Mouse (Mus musculus) left cerebral cortex, adult 11 months (tissue): Measurements from ENCODE around the gene Gm10295.
A peak's percentile ranks its signal among the peaks of the same experiment; 100 is the strongest.

ENCODE experiments used
- DNase-seq: peaks from one replicate; pipeline ENCODE4 v3.0.0; 2022; ENCODE audit warnings: low spot score

The Gm10295 gene

GRCm38 (mm10) chr7:71351364-71351763 is at the start of gene Gm10295:
TSS of gene Gm10295 (minus strand) at chr7:71351485.
- no peak for DNase-seq

GRCm38 (mm10) chr7:71401032-71401431 is 49.7 kb upstream of the Gm10295 start:
- DNase-seq = no peak

- no peak for DNase-seq
Observed at GRCm38 (mm10) chr7:71399891-71400632, 48.8 kb upstream of the Gm10295 start.

GRCm38 (mm10) chr7:71398959-71399756 is 47.9 kb upstream of the Gm10295 start:
- no peak for DNase-seq

GRCm38 (mm10) chr7:71398389-71398788 is 47.1 kb upstream of the Gm10295 start:
- no peak for DNase-seq

- no peak for DNase-seq
Observed at GRCm38 (mm10) chr7:71392795-71393341, 41.6 kb upstream of the Gm10295 start.

GRCm38 (mm10) chr7:71391333-71391732 is 40.0 kb upstream of the Gm10295 start:
- no peak for DNase-seq

- no peak for DNase-seq
Observed at GRCm38 (mm10) chr7:71390291-71390690, 39.0 kb upstream of the Gm10295 start.

GRCm38 (mm10) chr7:71386050-71386449 is 34.8 kb upstream of the Gm10295 start:
- DNase-seq = no peak

- no peak for DNase-seq
Observed at GRCm38 (mm10) chr7:71384921-71385320, 33.6 kb upstream of the Gm10295 start.

GRCm38 (mm10) chr7:71383341-71384130 is 32.3 kb upstream of the Gm10295 start:
- peak; percentile 3 for DNase-seq

- DNase-seq = no peak
Observed at GRCm38 (mm10) chr7:71379826-71380825, 28.8 kb upstream of the Gm10295 start.

GRCm38 (mm10) chr7:71378812-71379760 is 27.8 kb upstream of the Gm10295 start:
- DNase-seq = peak; percentile 13

- DNase-seq = no peak
Observed at GRCm38 (mm10) chr7:71377983-71378382, 26.7 kb upstream of the Gm10295 start.

- no peak for DNase-seq
Observed at GRCm38 (mm10) chr7:71374059-71374458, 22.8 kb upstream of the Gm10295 start.

GRCm38 (mm10) chr7:71371916-71372315 is 20.6 kb upstream of the Gm10295 start:
- no peak for DNase-seq

GRCm38 (mm10) chr7:71370746-71371145 is 19.5 kb upstream of the Gm10295 start:
- no peak for DNase-seq

- no peak for DNase-seq
Observed at GRCm38 (mm10) chr7:71370128-71370527, 18.8 kb upstream of the Gm10295 start.

GRCm38 (mm10) chr7:71368543-71369181 is 17.4 kb upstream of the Gm10295 start:
- DNase-seq = no peak
